Mouse (Mus musculus) CD8-positive naive resting alpha-beta T cell, adult 2 months (primary cell): ENCODE data around the gene Arsj.

Source experiments
- DNase-seq, 2 experiments: peaks; one replicate each; pipeline ENCODE4 v3.0.0; 2022; ENCODE audit warnings: low read depth in 2 of 2, low spot score in 2 of 2

Arsj gene

DNA sequence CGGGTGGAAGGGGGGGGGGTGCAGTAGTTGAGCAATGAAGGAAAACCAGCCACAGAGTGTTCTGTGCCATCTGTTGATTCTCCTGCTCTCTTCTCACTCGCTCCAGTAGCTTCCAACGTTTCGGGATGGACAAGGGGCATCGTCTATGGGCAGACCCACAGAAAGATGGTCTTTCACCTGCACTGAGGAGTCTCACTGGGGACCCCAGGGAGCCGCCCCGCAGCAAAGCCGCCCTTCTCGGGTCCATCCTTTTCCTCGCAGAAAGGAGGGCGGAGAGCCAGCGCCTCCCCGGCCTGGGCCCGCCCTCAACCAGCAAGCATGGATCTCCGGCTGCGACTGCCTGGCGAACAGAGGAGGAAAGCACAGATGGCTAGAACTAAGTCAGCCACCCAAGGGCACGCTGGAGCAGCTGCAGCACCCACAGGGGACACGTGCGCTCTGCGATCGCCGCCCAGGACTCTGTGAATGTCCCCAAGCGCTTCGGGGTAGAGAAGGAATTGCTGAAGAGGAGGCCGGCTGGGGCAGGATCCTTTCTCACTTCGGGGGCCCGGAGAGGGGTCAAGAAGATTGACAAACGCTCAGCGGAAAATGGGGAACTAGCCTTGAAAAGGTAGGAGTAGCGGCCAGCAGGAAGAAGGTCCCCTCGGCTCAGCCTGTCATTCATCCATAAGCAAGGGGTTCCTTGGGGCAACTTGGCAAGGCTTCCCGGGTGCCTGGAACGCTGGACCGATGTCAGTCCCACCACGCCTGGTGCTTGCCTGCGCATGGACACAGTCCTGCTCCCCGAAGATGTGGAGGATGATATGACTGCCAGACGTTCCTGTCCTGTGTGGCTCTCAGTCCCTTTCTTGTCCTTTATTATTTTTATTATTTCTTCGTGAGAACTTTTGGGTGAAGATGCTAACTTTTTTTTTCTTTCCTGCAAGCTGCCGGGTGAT lies at the start of gene Arsj:
Gene Arsj (plus strand): TSS at position 117 of the 938 bp plus-strand sequence.
- no peak for DNase-seq

- no peak for DNase-seq
Measured at GRCm38 (mm10) chr3:126324872-126325498, 38.5 kb upstream of the Arsj start.

GRCm38 (mm10) chr3:126325891-126326627 lies 37.4 kb upstream of the Arsj start:
- DNase-seq = no peak

DNA sequence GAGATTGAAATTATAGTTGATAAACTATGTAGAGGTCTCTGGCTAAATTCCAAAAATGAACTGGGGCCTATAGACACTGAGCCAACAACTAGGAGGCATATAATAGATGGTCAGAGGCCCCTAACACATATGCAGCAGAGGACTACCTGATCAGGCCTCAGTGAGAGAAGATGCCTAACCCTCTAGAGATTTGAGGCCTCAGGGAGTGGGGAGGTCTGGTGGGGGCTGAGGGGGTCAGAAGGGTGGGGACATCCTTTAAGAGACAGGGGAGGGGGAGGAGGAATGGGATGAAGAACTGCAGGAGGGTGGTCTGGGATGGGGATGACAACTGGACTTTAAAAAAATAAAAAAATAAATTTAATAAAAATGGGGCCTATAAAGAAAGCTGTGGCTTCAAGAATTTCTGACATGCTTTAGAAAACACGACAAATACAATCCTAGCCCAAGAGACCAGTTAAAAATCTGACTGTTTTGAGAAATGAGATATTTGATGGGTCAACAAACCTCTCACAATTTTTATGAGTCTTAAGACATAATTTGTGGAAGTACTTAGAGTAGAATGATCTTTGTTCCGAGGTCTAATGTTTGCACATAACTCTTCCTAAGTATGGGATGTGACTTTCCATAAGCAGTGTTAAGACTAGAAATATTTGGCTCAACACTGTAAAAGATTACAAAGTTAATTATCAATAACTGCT lies 36.7 kb upstream of the Arsj start:
- no peak for DNase-seq

DNA sequence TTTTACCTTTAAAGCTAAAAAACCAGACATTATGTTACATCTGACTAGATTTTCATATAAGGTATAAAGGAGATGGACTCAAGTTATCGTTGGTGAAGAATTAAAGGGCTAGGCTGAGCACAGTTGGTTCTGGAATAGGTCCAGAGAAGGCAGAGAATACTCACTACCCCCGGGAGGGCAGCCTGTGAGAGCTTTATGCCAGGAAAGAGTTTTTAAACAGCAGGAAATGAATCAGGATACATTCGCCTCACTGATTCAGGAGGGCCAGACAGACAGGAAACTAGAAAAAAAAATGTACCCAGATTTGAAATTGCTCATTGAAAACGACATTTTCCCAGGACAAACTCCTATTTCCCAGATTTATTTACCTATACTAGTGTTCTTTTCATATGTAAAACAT lies 28.2 kb upstream of the Arsj start:
- DNase-seq = no peak

DNA sequence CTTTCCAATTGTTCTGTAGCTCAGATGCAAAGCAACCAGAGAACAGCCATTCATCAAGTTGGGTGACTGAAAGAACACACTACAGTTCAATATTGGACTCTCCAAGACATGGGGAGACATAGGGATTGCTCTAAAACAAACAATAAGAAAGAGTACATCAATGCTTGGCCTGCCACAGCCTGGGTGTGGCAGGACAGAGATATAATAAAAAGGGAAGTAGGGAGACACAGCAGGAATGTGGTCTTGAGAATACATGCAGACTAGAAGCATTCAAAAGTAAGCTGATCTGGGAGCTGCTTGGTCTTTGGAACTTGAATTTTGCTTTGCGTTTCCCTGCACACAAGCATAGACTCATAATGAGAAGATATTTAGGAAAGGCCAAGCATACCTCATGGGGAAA lies 18.7 kb upstream of the Arsj start:
- DNase-seq = no peak

DNA sequence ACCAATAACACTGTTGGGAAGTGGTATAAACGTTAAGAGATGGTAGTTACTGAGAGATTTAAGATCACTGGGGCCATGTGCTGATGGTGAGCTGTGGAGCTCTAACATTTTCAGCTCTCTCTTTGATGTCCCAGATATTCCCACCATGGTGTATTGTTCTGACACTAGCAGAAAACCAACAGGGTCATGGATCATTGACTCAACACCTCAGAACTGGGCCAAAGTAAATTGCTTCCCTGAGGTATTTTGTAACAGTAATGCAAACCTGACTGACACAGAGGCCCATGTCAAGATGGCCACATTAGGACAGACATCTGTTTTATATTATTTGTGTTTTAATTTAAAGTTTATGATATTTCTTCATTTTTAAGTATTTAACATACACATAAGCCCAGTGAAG lies 3.7 kb upstream of the Arsj start:
- no peak for DNase-seq

GRCm38 (mm10) chr3:126362392-126362791 lies 1.1 kb upstream of the Arsj start:
- no peak for DNase-seq

DNA sequence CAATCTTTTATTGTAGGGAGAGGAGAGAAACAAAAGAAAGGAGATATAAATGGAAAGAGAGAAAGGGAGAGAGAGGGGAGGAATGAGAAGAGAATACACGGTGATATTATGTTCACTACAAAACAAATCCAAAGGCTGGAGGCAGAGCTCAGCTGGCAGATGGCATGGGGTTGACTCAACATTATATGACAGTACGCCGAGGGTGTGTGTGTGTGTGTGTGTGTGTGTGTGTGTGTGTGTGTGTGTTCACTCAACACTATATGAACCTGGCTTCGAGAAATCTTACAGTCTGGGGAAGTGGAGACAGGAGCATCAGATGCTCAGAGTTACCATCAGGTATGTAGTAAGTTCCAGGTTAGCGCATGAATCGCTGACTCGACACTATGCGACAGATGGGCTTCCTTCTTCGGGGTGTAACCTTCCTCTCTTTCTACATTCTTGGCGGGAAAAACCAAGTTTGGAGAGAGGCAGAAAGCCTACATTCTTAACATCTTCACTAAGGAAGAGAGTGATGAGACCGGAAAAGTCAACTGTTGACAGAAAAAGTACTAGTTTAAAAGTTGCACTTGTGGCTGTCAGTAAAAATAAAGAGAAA lies 456 bp upstream of the Arsj start:
- DNase-seq = no peak

GRCm38 (mm10) chr3:126364555-126364954 lies 1.1 kb downstream of the Arsj start:
- no peak for DNase-seq

- no peak for DNase-seq
Measured at GRCm38 (mm10) chr3:126370571-126370970, 7.1 kb downstream of the Arsj start.

DNA sequence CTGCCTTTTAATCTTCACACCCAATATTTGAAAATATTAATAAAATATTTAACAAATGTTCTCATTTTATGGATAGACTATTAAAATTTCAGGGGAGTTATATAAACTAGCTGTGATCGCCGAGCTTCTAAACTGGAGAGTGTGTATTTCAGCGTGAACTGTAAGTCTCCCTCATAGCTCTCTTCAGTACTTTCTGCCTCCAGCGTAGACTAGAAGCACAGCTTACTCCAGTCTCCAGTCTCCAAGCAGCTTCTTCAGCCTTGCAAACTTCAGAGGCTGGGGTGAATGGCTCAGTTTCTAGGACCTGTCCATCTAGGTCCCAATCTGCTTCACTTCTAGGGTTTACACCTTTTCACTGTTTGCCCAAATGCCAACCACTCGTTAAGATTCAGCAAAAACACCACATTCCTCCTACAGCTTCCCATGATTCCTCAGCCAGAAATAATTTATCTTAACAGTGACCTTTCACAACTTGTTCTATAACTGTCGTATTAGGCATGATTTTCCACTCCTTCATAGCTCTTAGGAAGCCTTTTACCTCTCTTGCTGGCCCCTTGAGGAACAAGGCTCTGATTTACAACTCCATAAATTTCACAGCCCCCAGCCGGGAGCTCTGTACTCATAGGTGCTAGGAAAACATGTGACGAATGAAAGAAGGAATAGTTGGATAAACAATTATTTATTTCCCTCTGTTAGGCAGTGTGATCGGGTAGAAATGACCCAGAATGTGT lies 9.5 kb downstream of the Arsj start:
- no peak for DNase-seq

- DNase-seq = no peak
Measured at GRCm38 (mm10) chr3:126373721-126374120, 10.2 kb downstream of the Arsj start.

DNA sequence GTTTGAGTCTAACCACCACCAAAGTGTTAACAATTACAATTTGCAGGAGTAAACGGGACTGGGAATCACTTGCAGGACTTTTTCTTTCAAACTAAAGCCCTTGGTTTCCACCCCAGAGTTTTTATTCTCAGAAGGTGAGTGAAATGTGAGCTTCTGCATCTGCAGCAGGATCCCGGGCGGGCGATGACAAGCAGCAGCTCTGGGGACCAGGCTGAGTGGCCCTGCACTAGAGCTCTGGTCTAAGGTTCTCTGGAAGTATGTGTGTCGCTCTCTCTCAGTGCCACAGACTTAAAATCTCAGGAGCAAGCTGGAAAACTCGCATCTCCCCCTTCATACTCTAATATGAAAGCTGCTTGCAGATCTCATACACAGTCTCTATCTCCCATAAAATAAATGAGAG lies 15.8 kb downstream of the Arsj start:
- DNase-seq = no peak

GRCm38 (mm10) chr3:126379702-126380101 lies 16.2 kb downstream of the Arsj start:
- no peak for DNase-seq

- no peak for DNase-seq
Measured at GRCm38 (mm10) chr3:126383276-126383675, 19.8 kb downstream of the Arsj start.

DNA sequence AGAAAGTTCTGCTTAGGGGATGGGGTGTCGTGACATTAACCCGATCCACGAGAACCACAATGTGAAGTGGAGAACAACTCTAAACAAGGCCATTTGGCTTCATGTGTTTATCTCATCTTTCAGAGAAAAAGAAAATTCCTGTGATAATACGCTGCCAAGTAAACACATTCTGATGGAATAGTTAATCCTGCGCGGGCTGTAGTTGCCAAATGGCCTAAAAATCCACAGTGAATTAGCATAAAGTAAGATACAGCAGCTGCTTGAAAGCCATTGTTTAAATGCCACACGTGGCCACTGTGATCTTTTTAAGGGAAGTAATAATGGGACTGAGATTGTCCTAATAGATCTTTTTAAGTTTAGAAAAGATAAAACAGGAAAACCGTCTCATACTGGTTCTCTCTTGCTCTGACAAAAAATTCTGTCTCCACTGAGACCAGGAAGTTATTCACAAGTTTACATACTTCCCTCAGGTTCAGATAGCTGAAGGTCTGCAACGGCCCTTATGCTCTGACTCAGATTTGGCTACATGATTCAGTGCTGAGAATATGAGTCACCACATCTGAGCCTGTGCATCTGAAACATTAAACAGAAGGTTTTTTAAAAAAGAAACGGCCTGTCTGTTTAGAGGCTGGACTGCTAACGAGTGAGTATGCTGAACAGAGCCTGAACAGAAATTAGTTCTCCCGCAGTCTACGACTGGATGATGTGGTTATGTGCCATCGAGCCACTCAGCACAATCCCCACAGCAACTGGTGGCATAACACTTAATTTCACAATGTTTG lies 21.4 kb downstream of the Arsj start:
- DNase-seq = no peak

DNA sequence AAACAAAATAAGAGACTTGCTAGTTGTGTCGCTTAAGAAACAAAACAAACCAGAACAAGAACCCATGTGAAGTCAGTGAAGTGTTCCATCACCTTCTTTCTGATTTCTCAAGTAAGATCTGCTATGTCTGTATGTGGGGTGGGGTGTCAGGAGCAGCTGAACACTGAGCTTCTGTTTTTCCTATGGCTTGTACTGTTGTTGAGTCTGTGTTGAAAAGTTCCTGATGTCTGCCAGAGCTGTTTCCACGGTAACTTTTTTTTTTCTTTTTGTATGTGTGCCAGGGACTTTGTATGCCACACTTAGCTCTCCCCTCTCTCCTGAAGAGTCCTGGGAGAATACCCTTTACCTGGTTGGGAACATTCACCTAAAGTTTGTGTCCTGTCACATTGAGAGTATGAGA lies 34.0 kb downstream of the Arsj start:
- DNase-seq = no peak

GRCm38 (mm10) chr3:126397985-126398630 lies 34.6 kb downstream of the Arsj start:
- DNase-seq = no peak
